Mouse (Mus musculus) olfactory bulb, adult 2 months (tissue): ENCODE measurements at regions not wholly inside any gene's neighbourhood (a gene's known extent, or its start where the extent isn't known, plus 50 kb on each side); places are given as distances from the start of the nearest gene placed in this dataset.

Experiments used
- H3K27ac ChIP-seq: fragments of 200-500 bp; 2 replicates; pipeline ENCODE4 v1.5.1; 2012; ENCODE audit warnings: low read depth, low read length; ENCODE audit not compliant: insufficient read depth
- H3K4me1 ChIP-seq: fragments of 200-500 bp; 2 replicates; pipeline ENCODE4 v1.6.1; 2012; ENCODE audit warnings: low read length; ENCODE audit not compliant: control insufficient read depth, insufficient read depth
- H3K4me3 ChIP-seq: fragments of 200-500 bp; 2 replicates; pipeline ENCODE4 v1.5.1; 2012; ENCODE audit warnings: mild to moderate bottlenecking, low read depth, low read length, moderate library complexity; ENCODE audit not compliant: insufficient read depth
- CTCF ChIP-seq: fragments of 200-500 bp; IDR thresholded peaks from 2 replicates; pipeline ENCODE4 v1.5.1; 2012; ENCODE audit warnings: low read depth, mild to moderate bottlenecking, low read length, moderate library complexity; ENCODE audit not compliant: insufficient read depth
- POLR2A ChIP-seq: fragments of 200-500 bp; IDR thresholded peaks from 2 replicates; pipeline ENCODE4 v1.6.1; 2012; ENCODE audit warnings: mild to moderate bottlenecking, low read depth, low read length, moderate library complexity; ENCODE audit not compliant: insufficient read depth
- WGBS: fragments of 180-500 bp; shearing (Covaris S2); methylation state at CpG from one replicate; pipeline ENCODE4 v1.1.7; 2018; 5-methylcytosine and 5-hydroxymethylcytosine counted together

DNA sequence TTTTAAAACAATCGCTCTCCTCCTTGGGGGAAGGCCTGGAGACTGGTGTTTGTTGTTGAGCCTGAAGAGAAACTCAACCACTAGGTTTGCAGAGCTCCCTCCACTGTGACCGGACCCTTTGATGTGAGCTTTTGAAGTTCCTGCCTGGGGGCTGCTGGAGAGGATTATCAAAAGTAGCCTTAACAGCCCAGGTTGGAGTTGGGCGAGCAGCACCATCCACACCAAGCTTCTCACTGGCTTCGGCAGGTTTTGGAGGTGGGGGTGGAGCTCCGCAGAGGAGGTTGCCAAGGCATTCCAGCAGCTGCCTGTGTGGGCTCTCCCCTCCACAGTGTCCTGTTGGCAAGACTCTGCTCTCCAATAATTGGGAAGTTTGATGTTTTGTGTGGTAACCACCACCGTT, 364.5 kb downstream of the Etnk1 start:
- Histone ChIP-seq H3K4me3 (no peak overlapping the region), H3K4me1 (peaks cover 3% of the 10 kb centered on the region; the same call in 1 of the 2 replicates), H3K27ac (no peak overlapping the region)
- TF ChIP-seq CTCF (no peak), POLR2A (no peak)
- WGBS: 36% methylated on average over 6 of the region's 6 CpGs

- H3K27ac ChIP-seq: no peak overlapping the region
- TF ChIP-seq CTCF: no peak
- TF ChIP-seq POLR2A: no peak
- 93% methylated on average over 12 of the region's 12 CpGs for WGBS
- peaks cover 3% of the 10 kb centered on the region; the same call in 1 of the 2 replicates for H3K4me1 ChIP-seq
- H3K4me3 ChIP-seq: no peak overlapping the region
These were observed 365.4 kb downstream of the Etnk1 start for GRCm38 (mm10) chr6:143532380-143532779.

DNA sequence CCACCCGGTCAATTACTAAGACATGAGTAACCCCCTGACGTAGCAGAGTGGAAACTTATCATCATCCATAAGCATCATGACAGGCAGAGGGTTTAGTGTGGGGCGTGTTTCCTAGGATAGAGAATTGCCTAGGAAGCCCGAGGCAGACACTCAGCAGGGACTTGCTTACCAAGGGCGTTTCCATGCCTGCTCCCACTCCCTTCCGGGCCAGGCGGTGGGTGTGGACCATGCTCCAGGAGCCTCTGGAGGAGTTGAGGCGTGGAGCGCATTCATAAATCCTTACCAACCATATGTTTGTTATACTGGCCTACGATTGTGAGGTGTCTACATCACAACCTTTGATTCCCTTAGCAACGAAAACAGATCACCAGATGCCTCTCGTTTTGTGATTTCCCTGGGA, 368.2 kb downstream of the Etnk1 start:
- Histone ChIP-seq H3K27ac (no peak overlapping the region), H3K4me3 (no peak overlapping the region), H3K4me1 (peaks cover 3% of the 10 kb centered on the region; the same call in 1 of the 2 replicates)
- TF ChIP-seq CTCF (no peak), POLR2A (no peak)
- 87% methylated on average over 12 of the region's 12 CpGs for WGBS

- Histone ChIP-seq H3K4me1 (peaks cover 3% of the 10 kb centered on the region; the same call in 1 of the 2 replicates), H3K27ac (no peak overlapping the region), H3K4me3 (no peak overlapping the region)
- TF ChIP-seq POLR2A (no peak), CTCF (no peak)
- WGBS: 68% methylated on average over 15 of the region's 15 CpGs
These were observed 368.7 kb downstream of the Etnk1 start for GRCm38 (mm10) chr6:143535726-143536125.

- WGBS: 84% methylated on average over 11 of the region's 11 CpGs
- TF ChIP-seq CTCF (no peak), POLR2A (no peak)
- no peaks in the 10 kb centered on the region for H3K4me1 ChIP-seq
- no peak overlapping the region for H3K4me3 ChIP-seq
- H3K27ac ChIP-seq: no peak overlapping the region
These were observed 369.7 kb downstream of the Etnk1 start for GRCm38 (mm10) chr6:143536525-143537293.

DNA sequence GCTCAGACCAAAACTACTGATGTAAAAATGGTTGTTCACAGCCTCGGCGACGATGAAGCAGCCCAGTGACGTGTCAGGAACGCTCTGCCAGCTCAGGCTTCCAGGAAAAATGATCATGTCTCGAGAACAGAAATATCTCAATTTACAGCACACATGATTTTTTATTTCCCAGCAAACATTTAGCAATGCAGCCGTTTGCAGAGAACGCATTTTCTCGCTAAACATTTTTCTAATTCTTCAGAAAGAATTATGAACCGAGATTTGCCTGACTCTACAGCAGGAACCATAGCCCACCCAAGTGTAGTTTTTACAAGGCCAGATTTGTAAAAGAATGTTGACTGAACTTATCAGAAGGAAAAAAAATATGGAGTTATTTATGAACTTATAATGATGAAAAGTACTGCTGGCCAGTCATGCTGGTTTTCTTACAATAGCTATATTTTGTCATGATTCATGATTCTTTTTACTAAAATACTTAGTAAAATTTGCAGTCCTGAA, 380.4 kb downstream of the Etnk1 start:
- Histone ChIP-seq H3K4me1 (no peaks in the 10 kb centered on the region), H3K27ac (no peak overlapping the region), H3K4me3 (no peak overlapping the region)
- WGBS: 96% methylated on average over 10 of the region's 10 CpGs
- no peak for TF ChIP-seq CTCF
- TF ChIP-seq POLR2A: no peak

DNA sequence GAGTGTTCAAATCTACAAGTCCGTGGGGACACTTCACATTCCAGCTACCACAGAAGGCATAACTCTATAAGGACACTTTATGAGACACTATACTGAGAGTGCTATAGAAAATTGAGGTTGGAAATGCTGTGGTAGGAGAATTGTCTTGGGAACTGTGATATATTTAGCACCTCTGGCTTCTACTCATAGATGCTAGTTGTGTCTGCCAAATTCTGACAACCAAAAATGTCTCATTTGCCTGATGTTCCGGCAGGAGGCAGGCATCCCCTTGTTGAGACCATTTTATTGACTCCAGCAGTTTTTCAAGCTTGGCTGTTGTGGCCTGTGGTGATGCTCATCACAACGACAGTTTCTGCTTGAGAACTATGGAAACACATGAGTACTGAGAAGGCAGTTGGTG, 387.9 kb downstream of the Etnk1 start:
- H3K4me1 ChIP-seq: peaks cover 2% of the 10 kb centered on the region; the same call in 1 of the 2 replicates
- no peak overlapping the region for H3K4me3 ChIP-seq
- TF ChIP-seq CTCF (no peak), POLR2A (no peak)
- 79% methylated on average over 3 of the region's 3 CpGs for WGBS
- H3K27ac ChIP-seq: no peak overlapping the region

DNA sequence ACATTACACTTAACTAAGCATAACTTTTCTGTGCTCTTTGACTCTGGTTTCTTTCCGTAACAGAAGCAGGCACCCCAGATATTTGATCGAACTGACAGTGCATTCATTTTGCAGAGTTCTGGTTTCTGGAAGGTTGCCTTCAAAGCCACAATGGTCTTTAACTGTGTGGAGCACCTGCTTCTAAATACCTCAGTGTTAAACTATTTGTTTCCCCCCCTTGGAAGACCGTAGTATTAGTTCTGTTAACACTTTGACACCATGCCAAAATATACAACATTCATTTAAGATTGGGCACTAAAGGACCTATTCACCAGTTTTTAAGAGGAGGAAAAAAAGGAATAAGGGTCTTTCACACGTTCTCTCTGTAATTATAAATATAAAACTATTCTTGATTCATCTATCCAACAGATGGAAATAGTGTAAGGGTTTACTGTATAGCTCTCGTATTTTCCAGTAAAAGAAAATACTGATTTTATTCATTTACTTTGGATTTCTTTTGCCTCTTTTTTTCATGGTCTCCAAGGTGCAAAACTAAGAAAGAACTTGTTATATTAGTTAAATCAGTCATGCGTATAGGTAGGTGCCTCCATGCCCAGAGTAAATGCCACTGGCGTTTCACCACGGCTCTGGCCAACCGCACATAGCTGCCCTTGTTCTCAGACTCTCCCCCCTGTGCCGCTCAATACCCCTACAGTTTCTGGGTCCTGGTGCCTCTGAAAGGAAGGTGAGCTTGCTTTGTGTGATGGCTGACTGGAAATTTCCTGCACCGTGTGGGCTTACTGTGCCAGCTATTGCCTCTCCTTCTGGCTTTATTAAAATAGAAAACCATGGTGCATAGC, 391.2 kb downstream of the Etnk1 start:
- 55% methylated on average over 11 of the region's 11 CpGs for WGBS

GRCm38 (mm10) chr6:143559316-143559715, 392.3 kb downstream of the Etnk1 start:
- Histone ChIP-seq H3K27ac (no peak overlapping the region), H3K4me1 (peaks cover 2% of the 10 kb centered on the region; the same call in 1 of the 2 replicates), H3K4me3 (no peak overlapping the region)
- TF ChIP-seq CTCF: no peak
- TF ChIP-seq POLR2A: no peak
- WGBS: 77% methylated on average over 4 of the region's 4 CpGs

More for the DNA sequence above, 391.2 kb downstream of the Etnk1 start:
- no peak overlapping the region for H3K4me3 ChIP-seq
- TF ChIP-seq POLR2A (no peak), CTCF (no peak)
- H3K4me1 ChIP-seq: peaks cover 2% of the 10 kb centered on the region; the same call in 1 of the 2 replicates
- no peak overlapping the region for H3K27ac ChIP-seq
